10 mouse cellular contexts compared by ENCODE assay signal in genomic region chr13:34793816-34794215, GRCm38 (mm10). TPM values are rescaled to one million over a fixed set of nuclear protein-coding genes. Genes with fewer than 3 reads are reported as not detected.
DNase-seq lines count a peak whose midpoint lies in the region; ATAC-seq and TF ChIP-seq lines count a peak whose summit lies in the region.
"Had no signal": no experiment of that assay in that cellular context is flagged by ENCODE, and none has a peak within 500 bp of the region (broad histone marks: within the 10 kb centered on the region; RNA-seq: fewer than 3 reads in every experiment).

No protein-coding gene starts in this region.

- no peak overlapping the region for H3K9ac ChIP-seq in hindbrain, embryonic 11.5 days (ENCODE audit: low read depth, low read length)
- H3K9ac ChIP-seq in hindbrain, embryonic 13.5 days, result no peak overlapping the region
- no peak overlapping the region for H3K9ac ChIP-seq in ES-E14 (ENCODE audit: insufficient read depth, low read depth, low read length, poor library complexity, severe bottlenecking)
- H3K9ac ChIP-seq: embryonic facial prominence, embryonic 15.5 days had no signal

- no peaks in the 10 kb centered on the region for H3K27me3 ChIP-seq in hindbrain, embryonic 11.5 days (ENCODE audit: control insufficient read depth, insufficient read depth, low read length)
- no peaks in the 10 kb centered on the region for H3K27me3 ChIP-seq in hindbrain, embryonic 13.5 days
- H3K27me3 ChIP-seq in limb, embryonic 10.5 days (ENCODE audit: low read depth, poor library complexity, severe bottlenecking), result no peaks in the 10 kb centered on the region
- H3K27me3 ChIP-seq: embryonic facial prominence, embryonic 15.5 days had no signal

- WGBS in hindbrain, embryonic 11.5 days, result 41% methylated on average over 2 of the region's 2 CpGs
- 48% methylated on average over 2 of the region's 2 CpGs for WGBS in hindbrain, embryonic 13.5 days
- 41% methylated on average over 2 of the region's 2 CpGs for WGBS in limb, embryonic 10.5 days

- H3K4me3 ChIP-seq in hindbrain, embryonic 11.5 days (ENCODE audit: low read depth, low read length), result no peak overlapping the region
- no peak overlapping the region for H3K4me3 ChIP-seq in hindbrain, embryonic 13.5 days
- no peak overlapping the region for H3K4me3 ChIP-seq in ES-E14 (ENCODE audit: insufficient read depth in 1 of 2, low read depth in 1 of 2, low read length in 2 of 2, poor library complexity in 1 of 2, severe bottlenecking in 1 of 2)
- no peak overlapping the region; the same call in 1 of the 2 replicates for H3K4me3 ChIP-seq in brown adipose tissue, adult 24 weeks (ENCODE audit: insufficient read depth, low read depth, low read length)
- H3K4me3 ChIP-seq in limb, embryonic 10.5 days, result no peak overlapping the region
- H3K4me3 ChIP-seq: embryonic facial prominence, embryonic 15.5 days had no signal

- DNase-seq in hindbrain, embryonic 11.5 days (ENCODE audit: low spot score), result peak; percentile 50
- peak; percentile 30 for DNase-seq in ES-E14 (ENCODE audit: low read depth, low spot score)
- DNase-seq in heart, adult 8-10 months (ENCODE audit: low spot score), result peak; percentile 75
- DNase-seq in limb, embryonic 10.5 days (ENCODE audit: low spot score), result peak; percentile 51
- peak; percentile 30 for DNase-seq in right cerebral cortex, adult 18-20 months
- DNase-seq in urinary bladder, postnatal 25 days (ENCODE audit: low spot score), result peak; percentile 73

- in situ Hi-C loops in ES-E14 (cut with MboI; ENCODE audit: low sequenced_read_pairs in 2 of 2, unreplicated experiment in 2 of 2), result no loop called here

- no peak overlapping the region for H3K4me2 ChIP-seq in hindbrain, embryonic 11.5 days (replicated peaks; ENCODE audit: low read depth, low read length)
- H3K4me2 ChIP-seq in hindbrain, embryonic 13.5 days, result no peak overlapping the region
- H3K4me2 ChIP-seq: embryonic facial prominence, embryonic 15.5 days had no signal

- H3K27ac ChIP-seq in hindbrain, embryonic 11.5 days (ENCODE audit: low read depth, low read length), result no peak overlapping the region
- no peak overlapping the region for H3K27ac ChIP-seq in hindbrain, embryonic 13.5 days
- no peak overlapping the region for H3K27ac ChIP-seq in ES-E14 (ENCODE audit: insufficient read depth, low read depth, low read length, poor library complexity, severe bottlenecking)
- peak overlapping the region; percentile 100 for H3K27ac ChIP-seq in brown adipose tissue, adult 24 weeks (replicated peaks; ENCODE audit: low read depth, low read length)
- H3K27ac ChIP-seq in limb, embryonic 10.5 days, result no peak overlapping the region
- H3K27ac ChIP-seq: embryonic facial prominence, embryonic 15.5 days had no signal

- no peaks in the 10 kb centered on the region for H3K9me3 ChIP-seq in hindbrain, embryonic 11.5 days (ENCODE audit: control insufficient read depth, low read length)
- no peaks in the 10 kb centered on the region for H3K9me3 ChIP-seq in hindbrain, embryonic 13.5 days
- no peaks in the 10 kb centered on the region for H3K9me3 ChIP-seq in ES-E14 (ENCODE audit: control insufficient read depth, insufficient read depth, low read depth, low read length)
- H3K9me3 ChIP-seq in limb, embryonic 10.5 days (replicated peaks), result no peaks in the 10 kb centered on the region
- H3K9me3 ChIP-seq: embryonic facial prominence, embryonic 15.5 days had no signal

- H3K4me1 ChIP-seq in hindbrain, embryonic 11.5 days (replicated peaks; ENCODE audit: control insufficient read depth, insufficient read depth, low read length), result no peaks in the 10 kb centered on the region
- no peaks in the 10 kb centered on the region for H3K4me1 ChIP-seq in hindbrain, embryonic 13.5 days (replicated peaks)
- peaks cover 0 to 2% of the 10 kb centered on the region in 2 experiments; a peak in 1 of 4 replicates for H3K4me1 ChIP-seq in ES-E14 (ENCODE audit: control insufficient read depth in 2 of 2, insufficient read depth in 2 of 2, low read length in 2 of 2, poor library complexity in 1 of 2)
- peaks cover 25% of the 10 kb centered on the region for H3K4me1 ChIP-seq in brown adipose tissue, adult 24 weeks (ENCODE audit: control insufficient read depth, insufficient read depth, insufficient read length, low read length)
- no peaks in the 10 kb centered on the region for H3K4me1 ChIP-seq in limb, embryonic 10.5 days
- H3K4me1 ChIP-seq: embryonic facial prominence, embryonic 15.5 days had no signal

- no peaks in the 10 kb centered on the region for H3K36me3 ChIP-seq in hindbrain, embryonic 11.5 days (ENCODE audit: control insufficient read depth, insufficient read depth, low read length)
- no peaks in the 10 kb centered on the region for H3K36me3 ChIP-seq in hindbrain, embryonic 13.5 days
- H3K36me3 ChIP-seq in ES-E14 (ENCODE audit: control insufficient read depth, insufficient read depth, low read length, poor library complexity, severe bottlenecking), result no peaks in the 10 kb centered on the region
- no peaks in the 10 kb centered on the region for H3K36me3 ChIP-seq in limb, embryonic 10.5 days
- H3K36me3 ChIP-seq: embryonic facial prominence, embryonic 15.5 days had no signal

- no peak for ATAC-seq in hindbrain, embryonic 11.5 days (ENCODE audit: low FRiP score)
- ATAC-seq in hindbrain, embryonic 13.5 days (ENCODE audit: low FRiP score), result no peak

TF ChIP-seq in ES-E14, 5 proteins besides CTCF, POLR2A, EP300 and RAD21:
- TF ChIP-seq ZC3H11A (IDR thresholded peaks at IDR 0.05; ENCODE audit: borderline replicate concordance, low read depth, low read length), result no peak; the same call in 1 of the 2 replicates
- TF ChIP-seq MAFK (IDR thresholded peaks at IDR 0.05; ENCODE audit: insufficient read depth, low read depth, low read length), result no peak
- TF ChIP-seq ZNF384 (IDR thresholded peaks at IDR 0.05; ENCODE audit: low read depth, low read length), result peak; percentile 99

RNA-seq across cellular contexts. Expression of gene Fam50b, which starts 59.2 kb away (rescaled TPM):
- not detected in 2 replicates for polyA plus RNA-seq in hindbrain, embryonic 11.5 days (2014; fragmentation: Nextera tagmentation; extraction: Ambion mirVana)
- not detected in 2 replicates for polyA plus RNA-seq in hindbrain, embryonic 13.5 days (2015; fragmentation: Nextera tagmentation; extraction: Ambion mirVana)
- total RNA-seq in ES-E14 (2012; rRNA removed), result 0.21 and 0.27 TPM in 2 replicates
- not detected in 2 replicates for polyA plus RNA-seq in brown adipose tissue, adult 24 weeks (2012; ENCODE audit: insufficient read depth, insufficient read length, missing spikeins)
- total RNA-seq in heart, adult 8-10 months (2022), result not detected
- 0.11 TPM in 1 of 2 replicates, not detected in the other for polyA plus RNA-seq in limb, embryonic 10.5 days (2016; fragmentation: Nextera tagmentation; extraction: Ambion mirVana)
- polyA plus RNA-seq: lung, embryonic 16.5 days had no signal
